Mouse (Mus musculus) liver, embryonic 14.5 days (tissue): ENCODE results near the gene Evpl.

Source experiments
- CTCF ChIP-seq: IDR thresholded peaks from 2 replicates; pipeline ENCODE4 v1.5.1; 2016; ENCODE audit warnings: antibody characterized with exemption, low read depth, control low read depth
- EP300 ChIP-seq: IDR thresholded peaks from 2 replicates; pipeline ENCODE4 v1.6.1; 2016; ENCODE audit warnings: antibody characterized with exemption, low read depth

DNA sequence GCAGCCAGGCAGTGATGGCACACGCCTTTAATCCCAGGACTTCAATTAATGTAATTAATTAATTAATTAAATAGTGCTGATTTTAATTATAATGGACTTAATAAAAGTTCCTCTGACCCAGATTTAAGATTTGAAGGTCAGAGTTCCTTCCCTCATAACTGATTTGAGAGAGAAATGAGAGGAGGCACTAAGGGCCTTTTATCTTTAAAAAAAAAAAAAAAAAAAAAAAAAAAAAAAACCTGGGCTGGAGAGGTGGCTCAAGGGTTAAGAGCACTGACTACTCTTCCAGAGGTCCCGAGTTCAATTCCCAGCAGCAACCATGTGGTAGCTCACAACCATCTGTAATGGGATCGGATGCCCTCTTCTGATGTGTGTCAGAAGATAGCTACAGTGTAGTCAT lies 29.2 kb downstream of the Evpl start:
- TF ChIP-seq CTCF (no peak), EP300 (no peak)
